ENCODE assay signal across 7 mouse cellular contexts in genomic region chr11:40693366-40693951, GRCm38 (mm10). TPM values are rescaled to one million over a fixed set of nuclear protein-coding genes. Genes with fewer than 3 reads are reported as not detected.
DNase-seq lines count a peak whose midpoint lies in the region; ATAC-seq and TF ChIP-seq lines count a peak whose summit lies in the region.

No protein-coding gene starts in this region.

- no peaks in the 10 kb centered on the region for H3K9me3 ChIP-seq in intestine, embryonic 14.5 days (ENCODE audit: control insufficient read depth, low read length)
- no peaks in the 10 kb centered on the region for H3K9me3 ChIP-seq in limb, embryonic 12.5 days
- H3K9me3 ChIP-seq in midbrain, embryonic 13.5 days = no peaks in the 10 kb centered on the region

- TF ChIP-seq POLR2A in spleen, adult 2 months (IDR thresholded peaks at IDR 0.05; ENCODE audit: low read depth, low read length) = no peak

- under 1% methylated on average over 16 of the region's 16 CpGs for WGBS in intestine, embryonic 14.5 days
- under 1% methylated on average over 16 of the region's 16 CpGs for WGBS in limb, embryonic 12.5 days
- under 1% methylated on average over 16 of the region's 16 CpGs for WGBS in midbrain, embryonic 13.5 days
- WGBS in spleen, adult 2 months = 1% methylated on average over 16 of the region's 16 CpGs

- H3K4me1 ChIP-seq in intestine, embryonic 14.5 days (replicated peaks; ENCODE audit: control insufficient read depth, insufficient read depth, low read length) = peaks cover 19% of the 10 kb centered on the region
- peaks cover 24% of the 10 kb centered on the region for H3K4me1 ChIP-seq in limb, embryonic 12.5 days (replicated peaks)
- H3K4me1 ChIP-seq in midbrain, embryonic 13.5 days (replicated peaks) = peaks cover 40% of the 10 kb centered on the region
- H3K4me1 ChIP-seq in spleen, adult 2 months (ENCODE audit: control insufficient read depth, insufficient read depth, insufficient read length) = peaks cover 7% of the 10 kb centered on the region; the same call in 1 of the 2 replicates

- H3K36me3 ChIP-seq in intestine, embryonic 14.5 days (ENCODE audit: control insufficient read depth, insufficient read depth, low read length) = no peaks in the 10 kb centered on the region
- peaks cover 3% of the 10 kb centered on the region; the same call in 1 of the 2 replicates for H3K36me3 ChIP-seq in limb, embryonic 12.5 days
- H3K36me3 ChIP-seq in midbrain, embryonic 13.5 days = no peaks in the 10 kb centered on the region
- no peaks in the 10 kb centered on the region for H3K36me3 ChIP-seq in spleen, adult 2 months (ENCODE audit: control insufficient read depth, insufficient read depth, low read length)

- peak overlapping the region; percentile 91 for H3K4me2 ChIP-seq in intestine, embryonic 14.5 days (ENCODE audit: low read length)
- H3K4me2 ChIP-seq in limb, embryonic 12.5 days = peak overlapping the region; percentile 85
- peak overlapping the region; percentile 98 for H3K4me2 ChIP-seq in midbrain, embryonic 13.5 days (replicated peaks)

- H3K9ac ChIP-seq in intestine, embryonic 14.5 days (ENCODE audit: low read length) = peak overlapping the region; percentile 81
- peak overlapping the region; percentile 73 for H3K9ac ChIP-seq in limb, embryonic 12.5 days (replicated peaks)
- H3K9ac ChIP-seq in midbrain, embryonic 13.5 days (replicated peaks) = peak overlapping the region; percentile 84

- 0 out of 2 replicates have a peak, but pooled peaks have one; percentile 22 for ATAC-seq in intestine, embryonic 14.5 days (replicated peaks; ENCODE audit: low FRiP score, low TSS enrichment, low read depth)
- peak; percentile 12; the same call in 1 of the 2 replicates for ATAC-seq in limb, embryonic 12.5 days (ENCODE audit: insufficient number of reproducible peaks, insufficient read depth, low FRiP score, low TSS enrichment, low read depth)
- ATAC-seq in midbrain, embryonic 13.5 days = no peak

- peak overlapping the region; percentile 98 for H3K27ac ChIP-seq in intestine, embryonic 14.5 days (ENCODE audit: low read depth)
- peak overlapping the region; percentile 98 for H3K27ac ChIP-seq in limb, embryonic 12.5 days
- H3K27ac ChIP-seq in midbrain, embryonic 13.5 days = peak overlapping the region; percentile 88
- peak overlapping the region; percentile 95 for H3K27ac ChIP-seq in spleen, adult 2 months (ENCODE audit: insufficient read depth, low read length)

- H3K27me3 ChIP-seq in intestine, embryonic 14.5 days (replicated peaks; ENCODE audit: control insufficient read depth, insufficient read depth, low read length) = no peaks in the 10 kb centered on the region
- H3K27me3 ChIP-seq in limb, embryonic 12.5 days = no peaks in the 10 kb centered on the region
- H3K27me3 ChIP-seq in midbrain, embryonic 13.5 days = no peaks in the 10 kb centered on the region
- no peaks in the 10 kb centered on the region for H3K27me3 ChIP-seq in spleen, adult 2 months (ENCODE audit: control insufficient read depth, insufficient read depth, low read length)

- TF ChIP-seq CTCF in spleen, adult 2 months (IDR thresholded peaks at IDR 0.05; ENCODE audit: extremely low read depth, insufficient read depth, insufficient read length, insufficient replicate concordance) = no peak

- intact Hi-C loops in gastrocnemius, postnatal 36 days (cut with DNase I) = loop anchor here (5.0 kb wide), 2 partner anchors 39 to 59 kb away; partner anchors contain the start of genes Hmmr and Nudcd2

- peak overlapping the region; percentile 71 for H3K4me3 ChIP-seq in intestine, embryonic 14.5 days (ENCODE audit: low read depth, low read length)
- H3K4me3 ChIP-seq in limb, embryonic 12.5 days (replicated peaks) = peak overlapping the region; percentile 84
- peak overlapping the region; percentile 89 for H3K4me3 ChIP-seq in midbrain, embryonic 13.5 days (replicated peaks)
- peak overlapping the region; percentile 59 for H3K4me3 ChIP-seq in spleen, adult 2 months (ENCODE audit: extremely low read depth, insufficient read depth, insufficient read length)

- peak; percentile 83 for DNase-seq in adrenal gland, postnatal 10 days
- peak; percentile 59 for DNase-seq in embryo, embryonic 9.5 days (ENCODE audit: extremely low spot score)
- peak; percentile 70 to 71 for DNase-seq in gastrocnemius, postnatal 36 days
- peak; percentile 79 for DNase-seq in intestine, embryonic 14.5 days (ENCODE audit: low spot score)
- peak in 1 of 2 experiments; percentile 28 for DNase-seq in spleen, adult 2 months (ENCODE audit: low read depth in 1 of 2, low spot score in 2 of 2)

RNA-seq across cellular contexts. Expression of gene Mat2b, which starts 1.5 kb away (rescaled TPM):
- total RNA-seq in adrenal gland, postnatal 10 days (2021) = 100 to 1,000 TPM in 1 of 2 experiments, 10 to 100 TPM in 1; 88.9 to 116 TPM
- total RNA-seq in gastrocnemius, postnatal 36 days (2021) = 10 to 100 TPM; 59.1 to 60.7 TPM
- polyA plus RNA-seq in intestine, embryonic 14.5 days (2014; fragmentation: Nextera tagmentation; extraction: Ambion mirVana) = 88.4 and 89.8 TPM in 2 replicates
- polyA plus RNA-seq in limb, embryonic 12.5 days (2016; fragmentation: Nextera tagmentation; extraction: Ambion mirVana) = 104 and 107 TPM in 2 replicates
- polyA plus RNA-seq in midbrain, embryonic 13.5 days (2015; fragmentation: Nextera tagmentation; extraction: Ambion mirVana) = 74.0 and 77.5 TPM in 2 replicates
- 26.3 and 28.3 TPM in 2 replicates for polyA plus RNA-seq in spleen, adult 2 months (2012; rRNA removed)

RNA-seq across cellular contexts. Expression of gene Hmmr, which starts 39.8 kb away (rescaled TPM):
- 1 to 10 TPM; 7.5 to 9.1 TPM for total RNA-seq in adrenal gland, postnatal 10 days (2021)
- total RNA-seq in gastrocnemius, postnatal 36 days (2021) = under 1 TPM; 0.30 to 0.38 TPM
- 45.0 and 48.0 TPM in 2 replicates for polyA plus RNA-seq in intestine, embryonic 14.5 days (2014; fragmentation: Nextera tagmentation; extraction: Ambion mirVana)
- polyA plus RNA-seq in limb, embryonic 12.5 days (2016; fragmentation: Nextera tagmentation; extraction: Ambion mirVana) = 53.9 and 57.0 TPM in 2 replicates
- polyA plus RNA-seq in midbrain, embryonic 13.5 days (2015; fragmentation: Nextera tagmentation; extraction: Ambion mirVana) = 19.2 TPM in 2 replicates
- polyA plus RNA-seq in spleen, adult 2 months (2012; rRNA removed) = 2.6 and 2.9 TPM in 2 replicates

RNA-seq across cellular contexts. Expression of gene Nudcd2, which starts 40.0 kb away (rescaled TPM):
- total RNA-seq in adrenal gland, postnatal 10 days (2021) = 10 to 100 TPM; 31.6 to 34.6 TPM
- 10 to 100 TPM in 1 of 2 experiments, 1 to 10 TPM in 1; 8.3 to 13.7 TPM for total RNA-seq in gastrocnemius, postnatal 36 days (2021)
- polyA plus RNA-seq in intestine, embryonic 14.5 days (2014; fragmentation: Nextera tagmentation; extraction: Ambion mirVana) = 147 and 149 TPM in 2 replicates
- 205 and 207 TPM in 2 replicates for polyA plus RNA-seq in limb, embryonic 12.5 days (2016; fragmentation: Nextera tagmentation; extraction: Ambion mirVana)
- polyA plus RNA-seq in midbrain, embryonic 13.5 days (2015; fragmentation: Nextera tagmentation; extraction: Ambion mirVana) = 90.0 and 90.3 TPM in 2 replicates
- 7.4 TPM in 2 replicates for polyA plus RNA-seq in spleen, adult 2 months (2012; rRNA removed)

Comparison
In these comparisons a context has a peak if more than half of its experiments do, and no peak if none do; other contexts are left out.
1. RNA of gene Nudcd2, which starts 40.0 kb away (polyA plus RNA-seq): 205 to 207 TPM in limb, embryonic 12.5 days, 147 to 149 TPM in intestine, embryonic 14.5 days and 90.0 to 90.3 TPM in midbrain, embryonic 13.5 days; 7.4 TPM in spleen, adult 2 months; every median in the first group is over 10 times any median in the second.
2. Peak in every context shown above with its lines, with median percentiles within 50 percentile points of each other: H3K27ac ChIP-seq, H3K4me2 ChIP-seq, H3K4me3 ChIP-seq and H3K9ac ChIP-seq.